15 mouse cellular contexts compared by ENCODE assay signal in genomic region chr13:49360906-49361406, GRCm38 (mm10). TPM values are rescaled to one million over a fixed set of nuclear protein-coding genes. Genes with fewer than 3 reads are reported as not detected.
DNase-seq lines count a peak whose midpoint lies in the region; ATAC-seq and TF ChIP-seq lines count a peak whose summit lies in the region.
"Had no signal": no experiment of that assay in that cellular context is flagged by ENCODE, and none has a peak within 500 bp of the region (broad histone marks: within the 10 kb centered on the region; RNA-seq: fewer than 3 reads in every experiment).

No protein-coding gene starts in this region.

- 0 out of 2 replicates have a peak overlapping the region, but pooled peaks have one; percentile 6 for H3K9ac ChIP-seq in kidney, postnatal 0 days (ENCODE audit: low read depth, low read length)
- peak overlapping the region; percentile 25; the same call in 1 of the 2 replicates for H3K9ac ChIP-seq in liver, embryonic 12.5 days
- H3K9ac ChIP-seq: hindbrain, embryonic 12.5 days; liver, embryonic 15.5 days; stomach, embryonic 15.5 days had no signal

- no peaks in the 10 kb centered on the region for H3K9me3 ChIP-seq in kidney, postnatal 0 days (replicated peaks; ENCODE audit: low read length)
- H3K9me3 ChIP-seq in liver, embryonic 12.5 days (replicated peaks), result no peaks in the 10 kb centered on the region
- H3K9me3 ChIP-seq: hindbrain, embryonic 12.5 days; liver, embryonic 15.5 days; stomach, embryonic 15.5 days had no signal

- no peak for TF ChIP-seq CTCF in kidney, postnatal 0 days (IDR thresholded peaks at IDR 0.05; ENCODE audit: low read depth)
- TF ChIP-seq CTCF in left cerebral cortex, adult 2 months (IDR thresholded peaks at IDR 0.05), result no peak

- DNase-seq in kidney, postnatal 0 days (ENCODE audit: low spot score), result peak; percentile 41
- DNase-seq in kidney, adult 8-10 months, result no peak
- peak; percentile 41 for DNase-seq in Muller cell, postnatal 12 days (ENCODE audit: inconsistent ontology term)
- DNase-seq in heart, adult 9 months (ENCODE audit: low spot score in 2 of 2), result peak; percentile 72 to 76
- no peak for DNase-seq in ovary, adult 18-20 months (ENCODE audit: low spot score)
- no peak for DNase-seq in left cerebral cortex, adult 2 months (ENCODE audit: extremely low spot score in 1 of 2, low spot score in 2 of 2)
- no peak for DNase-seq in spleen, adult 12 weeks (ENCODE audit: low spot score)
- DNase-seq: adrenal gland, postnatal 14 days; kidney, postnatal 10 days had no signal

- no peak for ATAC-seq in kidney, postnatal 0 days (replicated peaks; ENCODE audit: low FRiP score, low read depth)
- ATAC-seq in liver, embryonic 12.5 days, result no peak
- ATAC-seq: midbrain, embryonic 16.5 days had no signal

- peaks cover 17% of the 10 kb centered on the region for H3K4me1 ChIP-seq in kidney, postnatal 0 days (replicated peaks; ENCODE audit: insufficient read depth, low read length)
- H3K4me1 ChIP-seq in liver, embryonic 12.5 days, result peaks cover 64% of the 10 kb centered on the region

- H3K27ac ChIP-seq in kidney, postnatal 0 days, result peak overlapping the region; percentile 64
- peak overlapping the region; percentile 42 for H3K27ac ChIP-seq in liver, embryonic 12.5 days
- no peak overlapping the region; the same call in 1 of the 2 replicates for H3K27ac ChIP-seq in left cerebral cortex, adult 2 months
- H3K27ac ChIP-seq: hindbrain, embryonic 12.5 days; liver, embryonic 15.5 days; stomach, embryonic 15.5 days had no signal

- no peaks in the 10 kb centered on the region for H3K27me3 ChIP-seq in kidney, postnatal 0 days (ENCODE audit: insufficient read depth, low read length)
- no peaks in the 10 kb centered on the region for H3K27me3 ChIP-seq in liver, embryonic 12.5 days (replicated peaks)
- H3K27me3 ChIP-seq: hindbrain, embryonic 12.5 days; liver, embryonic 15.5 days; stomach, embryonic 15.5 days had no signal

- no peak overlapping the region for H3K4me2 ChIP-seq in kidney, postnatal 0 days (ENCODE audit: low read length)
- peak overlapping the region; percentile 32 for H3K4me2 ChIP-seq in liver, embryonic 12.5 days
- H3K4me2 ChIP-seq: hindbrain, embryonic 12.5 days; liver, embryonic 15.5 days; stomach, embryonic 15.5 days had no signal

- no peak overlapping the region for H3K4me3 ChIP-seq in kidney, postnatal 0 days (replicated peaks; ENCODE audit: low read depth, low read length)
- H3K4me3 ChIP-seq in liver, embryonic 12.5 days, result no peak overlapping the region
- H3K4me3 ChIP-seq in left cerebral cortex, adult 2 months, result no peak overlapping the region
- H3K4me3 ChIP-seq: erythroblast, embryonic 14.5 days; hindbrain, embryonic 12.5 days; liver, embryonic 15.5 days; stomach, embryonic 15.5 days had no signal

- WGBS in kidney, postnatal 0 days, result 29% methylated on average over 3 of the region's 3 CpGs
- 9% methylated on average over 3 of the region's 3 CpGs for WGBS in liver, embryonic 12.5 days (ENCODE audit: insufficient replicate concordance)

- H3K36me3 ChIP-seq in kidney, postnatal 0 days (ENCODE audit: insufficient read depth, low read length), result no peaks in the 10 kb centered on the region
- peaks cover 10% of the 10 kb centered on the region for H3K36me3 ChIP-seq in liver, embryonic 12.5 days
- H3K36me3 ChIP-seq: hindbrain, embryonic 12.5 days; liver, embryonic 15.5 days; stomach, embryonic 15.5 days had no signal

- intact Hi-C loops in left cerebral cortex, adult 2 months (cut with DNase I), result no loop called here

RNA-seq across cellular contexts. Expression of gene Bicd2, which starts 19.6 kb away (rescaled TPM):
- polyA plus RNA-seq in kidney, postnatal 0 days (2015; fragmentation: Nextera tagmentation; extraction: Ambion mirVana), result 23.1 and 23.4 TPM in 2 replicates
- 14.7 and 15.2 TPM in 2 replicates for polyA plus RNA-seq in liver, embryonic 12.5 days (2016; fragmentation: Nextera tagmentation; extraction: Ambion mirVana)
- 10 to 100 TPM; 53.9 to 54.6 TPM for total RNA-seq in left cerebral cortex, adult 2 months (2021)

RNA-seq across cellular contexts. Expression of gene Fgd3, which starts 40.8 kb away (rescaled TPM):
- 0.97 and 1.0 TPM in 2 replicates for polyA plus RNA-seq in kidney, postnatal 0 days (2015; fragmentation: Nextera tagmentation; extraction: Ambion mirVana)
- 0.32 and 0.49 TPM in 2 replicates for polyA plus RNA-seq in liver, embryonic 12.5 days (2016; fragmentation: Nextera tagmentation; extraction: Ambion mirVana)
- 1 to 10 TPM; 6.7 to 7.1 TPM for total RNA-seq in left cerebral cortex, adult 2 months (2021)

Comparison
In these comparisons a context has a peak if more than half of its experiments do, and no peak if none do; other contexts are left out.
1. DNase-seq: peak in kidney, postnatal 0 days (single experiment), Muller cell, postnatal 12 days (single experiment) and heart, adult 9 months (2 of 2); none in kidney, adult 8-10 months (0 of 2), ovary, adult 18-20 months (single experiment), left cerebral cortex, adult 2 months (0 of 2) and spleen, adult 12 weeks (single experiment).